Mouse (Mus musculus) brain, embryonic 14.5 days (tissue): ENCODE measurements at regions not wholly inside any gene's neighbourhood (a gene's known extent, or its start where the extent isn't known, plus 50 kb on each side); places are given as distances from the start of the nearest gene placed in this dataset.

Source experiments
- CTCF ChIP-seq: fragments of 200-500 bp; IDR thresholded peaks from 2 replicates; pipeline ENCODE4 v1.5.1; 2012; ENCODE audit warnings: inconsistent platforms, mild to moderate bottlenecking, moderate library complexity, borderline replicate concordance; ENCODE audit not compliant: insufficient read depth, insufficient read length; ENCODE audit errors: extremely low read depth
- POLR2A ChIP-seq: fragments of 200-500 bp; IDR thresholded peaks from 2 replicates; pipeline ENCODE4 v1.6.1; 2012; ENCODE audit warnings: mild to moderate bottlenecking, inconsistent platforms, borderline replicate concordance; ENCODE audit not compliant: poor library complexity, insufficient read depth, insufficient read length, severe bottlenecking; ENCODE audit errors: extremely low read depth

GRCm38 (mm10) chr16:50504619-50505018 lies 72.4 kb upstream of the Bbx start:
- TF ChIP-seq POLR2A (no peak), CTCF (no peak)
